Mouse (Mus musculus): ENCODE results near the gene Cdc6.

GRCm38 (mm10) chr11:98945605-98945977 is 38.0 kb downstream of the Cdc6 start:
- TF ChIP-seq CTCF (IDR thresholded peaks at IDR 0.05; ENCODE audit: control insufficient read depth, insufficient read depth, insufficient read length) (no peak), MAX (IDR thresholded peaks at IDR 0.05) (no peak), USF1 (IDR thresholded peaks at IDR 0.05; ENCODE audit: low read depth) (no peak)
